Mouse (Mus musculus) bone marrow, adult 2 months (tissue): ENCODE results near the gene Rfx8.

Source experiments
- CTCF ChIP-seq: fragments of 200-500 bp; IDR thresholded peaks from 2 replicates; pipeline ENCODE4 v1.5.1; 2011; ENCODE audit warnings: low read length, control low read depth; ENCODE audit not compliant: control insufficient read depth, insufficient read depth
- POLR2A ChIP-seq: fragments of 200-500 bp; IDR thresholded peaks from 2 replicates; pipeline ENCODE4 v1.6.1; 2011; ENCODE audit warnings: low read depth, mild to moderate bottlenecking, control low read depth, low read length, borderline replicate concordance; ENCODE audit not compliant: control insufficient read depth

GRCm38 (mm10) chr1:39770436-39770835 is 49.6 kb upstream of the Rfx8 start:
- TF ChIP-seq CTCF (no peak), POLR2A (no peak)
